17 mouse cellular contexts compared by ENCODE assay signal in genomic region chr2:101998911-101999572, GRCm38 (mm10).
DNase-seq lines count a peak whose midpoint lies in the region; ATAC-seq lines count a peak whose summit lies in the region.
"Had no signal": no experiment of that assay in that cellular context is flagged by ENCODE, and none has a peak within 500 bp of the region (broad histone marks: within the 10 kb centered on the region; RNA-seq: fewer than 3 reads in every experiment).

No protein-coding gene starts in this region.

- H3K27me3 ChIP-seq in intestine, embryonic 14.5 days (replicated peaks; ENCODE audit: control insufficient read depth, insufficient read depth, low read length): no peaks in the 10 kb centered on the region
- no peaks in the 10 kb centered on the region for H3K27me3 ChIP-seq in intestine, embryonic 15.5 days (replicated peaks)
- no peaks in the 10 kb centered on the region for H3K27me3 ChIP-seq in kidney, embryonic 15.5 days
- H3K27me3 ChIP-seq in neural tube, embryonic 15.5 days (replicated peaks): no peaks in the 10 kb centered on the region
- H3K27me3 ChIP-seq: embryonic facial prominence, embryonic 13.5 days; liver, embryonic 15.5 days; Patski had no signal

- no peak for ATAC-seq in intestine, embryonic 14.5 days (replicated peaks; ENCODE audit: low FRiP score, low TSS enrichment, low read depth)
- no peak for ATAC-seq in intestine, embryonic 15.5 days
- 0 out of 2 replicates have a peak, but pooled peaks have one; percentile 30 for ATAC-seq in kidney, embryonic 15.5 days (replicated peaks; ENCODE audit: low FRiP score)
- no peak for ATAC-seq in neural tube, embryonic 15.5 days (ENCODE audit: low FRiP score)
- ATAC-seq: CD4-positive, CD25-positive, alpha-beta regulatory T cell, adult 4 months; Patski had no signal

- H3K9me3 ChIP-seq in intestine, embryonic 14.5 days (ENCODE audit: control insufficient read depth, low read length): no peaks in the 10 kb centered on the region
- H3K9me3 ChIP-seq in intestine, embryonic 15.5 days: no peaks in the 10 kb centered on the region
- H3K9me3 ChIP-seq in kidney, embryonic 15.5 days (replicated peaks): no peaks in the 10 kb centered on the region
- no peaks in the 10 kb centered on the region for H3K9me3 ChIP-seq in neural tube, embryonic 15.5 days (replicated peaks)
- H3K9me3 ChIP-seq: embryonic facial prominence, embryonic 13.5 days; liver, embryonic 15.5 days had no signal

- H3K27ac ChIP-seq in intestine, embryonic 14.5 days (ENCODE audit: low read depth): 0 out of 2 replicates have a peak overlapping the region, but pooled peaks have one; percentile 6
- no peak overlapping the region for H3K27ac ChIP-seq in intestine, embryonic 15.5 days
- H3K27ac ChIP-seq in kidney, embryonic 15.5 days: peak overlapping the region; percentile 37; the same call in 1 of the 2 replicates
- H3K27ac ChIP-seq in neural tube, embryonic 15.5 days (replicated peaks): 0 out of 2 replicates have a peak overlapping the region, but pooled peaks have one; percentile 14
- H3K27ac ChIP-seq: embryonic facial prominence, embryonic 13.5 days; liver, embryonic 15.5 days had no signal

- no peak overlapping the region for H3K4me3 ChIP-seq in intestine, embryonic 14.5 days (ENCODE audit: low read depth, low read length)
- H3K4me3 ChIP-seq in intestine, embryonic 15.5 days (replicated peaks): no peak overlapping the region
- no peak overlapping the region for H3K4me3 ChIP-seq in kidney, embryonic 15.5 days (replicated peaks)
- no peak overlapping the region for H3K4me3 ChIP-seq in neural tube, embryonic 15.5 days (replicated peaks)
- H3K4me3 ChIP-seq: embryonic facial prominence, embryonic 13.5 days; liver, embryonic 15.5 days had no signal

- peak; percentile 61 for DNase-seq in intestine, embryonic 14.5 days (ENCODE audit: low spot score)
- peak; percentile 36 for DNase-seq in retina, embryonic 14.5 days (ENCODE audit: low spot score)
- DNase-seq in retina, postnatal 1 day: no peak
- DNase-seq in gastrocnemius, postnatal 14 days: no peak
- no peak for DNase-seq in embryo, embryonic 9.5 days (ENCODE audit: extremely low spot score)
- DNase-seq: adrenal gland, adult 2 months; cerebellum, postnatal 25 days; heart, postnatal 4 days; layer of hippocampus, adult 9-11 months; lung, postnatal 4 days had no signal

- H3K4me2 ChIP-seq in intestine, embryonic 14.5 days (ENCODE audit: low read length): no peak overlapping the region
- no peak overlapping the region for H3K4me2 ChIP-seq in intestine, embryonic 15.5 days (replicated peaks)
- H3K4me2 ChIP-seq in kidney, embryonic 15.5 days: no peak overlapping the region
- no peak overlapping the region for H3K4me2 ChIP-seq in neural tube, embryonic 15.5 days
- H3K4me2 ChIP-seq: embryonic facial prominence, embryonic 13.5 days; liver, embryonic 15.5 days had no signal

- no peak overlapping the region for H3K9ac ChIP-seq in intestine, embryonic 14.5 days (ENCODE audit: low read length)
- no peak overlapping the region for H3K9ac ChIP-seq in intestine, embryonic 15.5 days
- no peak overlapping the region for H3K9ac ChIP-seq in kidney, embryonic 15.5 days
- no peak overlapping the region for H3K9ac ChIP-seq in neural tube, embryonic 15.5 days (replicated peaks)
- H3K9ac ChIP-seq: embryonic facial prominence, embryonic 13.5 days; liver, embryonic 15.5 days had no signal

- H3K4me1 ChIP-seq in intestine, embryonic 14.5 days (replicated peaks; ENCODE audit: control insufficient read depth, insufficient read depth, low read length): peaks cover 40% of the 10 kb centered on the region
- peaks cover 29% of the 10 kb centered on the region for H3K4me1 ChIP-seq in intestine, embryonic 15.5 days (replicated peaks)
- peaks cover 56% of the 10 kb centered on the region for H3K4me1 ChIP-seq in kidney, embryonic 15.5 days
- H3K4me1 ChIP-seq in neural tube, embryonic 15.5 days: peaks cover 65% of the 10 kb centered on the region
- H3K4me1 ChIP-seq: liver, embryonic 15.5 days had no signal

- 38% methylated on average over 11 of the region's 11 CpGs for whole genome bisulfite sequencing in intestine, embryonic 14.5 days
- WGBS in intestine, embryonic 15.5 days: 42% methylated on average over 11 of the region's 11 CpGs
- WGBS in kidney, embryonic 15.5 days: 36% methylated on average over 11 of the region's 11 CpGs
- 27% methylated on average over 11 of the region's 11 CpGs for WGBS in neural tube, embryonic 15.5 days

- intact Hi-C loops in gastrocnemius, postnatal 14 days (cut with DNase I; ENCODE audit: low total_unique reads): no loop called here

- H3K36me3 ChIP-seq in intestine, embryonic 14.5 days (ENCODE audit: control insufficient read depth, insufficient read depth, low read length): no peaks in the 10 kb centered on the region
- H3K36me3 ChIP-seq in intestine, embryonic 15.5 days: no peaks in the 10 kb centered on the region
- H3K36me3 ChIP-seq in kidney, embryonic 15.5 days: no peaks in the 10 kb centered on the region
- no peaks in the 10 kb centered on the region for H3K36me3 ChIP-seq in neural tube, embryonic 15.5 days
- H3K36me3 ChIP-seq: embryonic facial prominence, embryonic 13.5 days; liver, embryonic 15.5 days had no signal

Comparison
In these comparisons a context has a peak if more than half of its experiments do, and no peak if none do; other contexts are left out.
1. DNase-seq: peak in intestine, embryonic 14.5 days (single experiment) and retina, embryonic 14.5 days (single experiment); none in retina, postnatal 1 day (single experiment), gastrocnemius, postnatal 14 days (single experiment) and embryo, embryonic 9.5 days (single experiment).